Mouse (Mus musculus): ENCODE results near the gene Cdkl4. TPM values are rescaled to one million over a fixed set of nuclear protein-coding genes. Genes with fewer than 3 reads are reported as not detected.

Gene Cdkl4
- 3.6 and 4.8 TPM in 2 replicates for polyA plus RNA-seq (2014; fragmentation: Nextera tagmentation; extraction: Ambion mirVana)

DNA sequence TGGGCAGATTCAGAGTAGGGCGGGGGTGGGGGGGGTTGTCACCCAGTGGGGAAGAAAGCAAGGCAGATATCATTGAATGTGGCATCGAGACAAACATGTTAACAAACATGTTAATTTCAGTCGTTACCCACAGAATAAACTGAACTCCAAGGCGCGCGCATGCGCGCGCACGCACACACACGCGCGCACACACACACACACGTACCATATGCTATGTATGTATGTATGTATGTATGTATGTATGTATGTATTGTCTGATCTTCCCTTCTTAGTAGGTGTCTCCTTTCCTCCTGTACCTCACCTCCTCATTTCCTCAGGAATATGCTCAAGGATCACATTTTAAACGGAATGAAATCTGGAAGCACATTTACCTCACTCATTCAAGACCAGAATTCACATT is at the start of gene Cdkl4:
Gene Cdkl4, minus strand, starts transcription at position 175 of the 400 bp plus-strand sequence.
- Histone ChIP-seq H3K36me3 (ENCODE audit: control insufficient read depth, insufficient read depth, low read length) (peaks cover 21% of the 10 kb centered on the region), H3K27ac (ENCODE audit: low read depth, low read length) (peak within 1 kb of the TSS; percentile 27; the same call in 1 of the 2 replicates), H3K4me2 (ENCODE audit: low read length) (peak within 1 kb of the TSS; percentile 91), H3K9ac (ENCODE audit: low read length) (peak within 1 kb of the TSS; percentile 72), H3K27me3 (replicated peaks; ENCODE audit: control insufficient read depth, insufficient read depth, low read length) (no peaks in the 10 kb centered on the region), H3K9me3 (replicated peaks; ENCODE audit: control insufficient read depth, low read length) (no peaks in the 10 kb centered on the region), H3K4me3 (ENCODE audit: low read depth, low read length) (peak within 1 kb of the TSS; percentile 40), H3K4me1 (ENCODE audit: control insufficient read depth, insufficient read depth, low read length) (0 out of 2 replicates have a peak, but pooled peaks cover 11% of the 10 kb centered on the region)
- DNase-seq (ENCODE audit: low spot score) (no peak), ATAC-seq (peak; percentile 54)
- 68% methylated on average over 15 of the region's 15 CpGs for WGBS

DNA sequence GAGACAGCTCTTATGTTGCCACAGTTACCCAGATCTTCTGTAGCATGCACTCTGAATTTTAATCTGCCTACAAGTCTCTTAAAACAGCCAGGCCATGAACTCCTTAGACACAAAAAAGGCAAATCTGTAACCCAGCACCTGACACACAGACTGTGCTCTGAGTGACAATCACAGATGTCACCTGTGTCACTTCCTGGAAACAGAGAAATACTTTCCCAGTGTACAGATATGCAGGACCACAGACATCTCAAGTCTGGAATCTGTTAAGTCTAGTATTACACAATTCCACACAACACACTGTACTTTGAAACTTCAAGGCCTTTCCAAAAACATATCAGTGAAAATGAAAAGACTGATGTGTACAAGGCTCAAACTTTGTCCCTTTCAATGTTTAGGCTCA is 47.4 kb upstream of the Cdkl4 start:
- ATAC-seq (no peak), DNase-seq (ENCODE audit: low spot score) (no peak)
- Histone ChIP-seq H3K27ac (ENCODE audit: low read depth, low read length) (no peak overlapping the region), H3K4me3 (ENCODE audit: low read depth, low read length) (no peak overlapping the region), H3K9ac (ENCODE audit: low read length) (no peak overlapping the region), H3K27me3 (replicated peaks; ENCODE audit: control insufficient read depth, insufficient read depth, low read length) (no peaks in the 10 kb centered on the region), H3K36me3 (ENCODE audit: control insufficient read depth, insufficient read depth, low read length) (peaks cover 9% of the 10 kb centered on the region; the same call in 1 of the 2 replicates), H3K9me3 (replicated peaks; ENCODE audit: control insufficient read depth, low read length) (no peaks in the 10 kb centered on the region), H3K4me1 (ENCODE audit: control insufficient read depth, insufficient read depth, low read length) (no peaks in the 10 kb centered on the region), H3K4me2 (ENCODE audit: low read length) (no peak overlapping the region)

DNA sequence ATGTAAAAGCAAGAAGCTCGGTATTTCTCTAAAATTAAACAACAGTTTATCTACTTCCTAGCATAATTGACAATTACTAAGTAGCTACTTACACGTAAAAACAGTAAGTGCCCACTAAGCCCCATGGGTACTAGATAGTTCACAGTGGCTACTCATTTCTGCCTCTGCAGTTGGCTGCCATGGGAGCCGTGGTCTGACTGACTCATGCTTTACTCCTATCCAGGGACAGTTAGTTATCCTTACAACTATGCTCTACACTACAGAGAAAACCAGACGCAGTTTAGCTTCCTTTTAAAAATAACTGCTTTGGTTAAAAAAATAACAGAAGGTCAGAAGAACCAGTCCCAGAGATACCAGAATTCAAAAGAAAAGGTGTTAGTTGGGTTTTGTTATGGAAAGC is 44.1 kb upstream of the Cdkl4 start:
- Histone ChIP-seq H3K9me3 (replicated peaks; ENCODE audit: control insufficient read depth, low read length) (no peaks in the 10 kb centered on the region), H3K4me3 (ENCODE audit: low read depth, low read length) (no peak overlapping the region), H3K4me2 (ENCODE audit: low read length) (no peak overlapping the region), H3K4me1 (ENCODE audit: control insufficient read depth, insufficient read depth, low read length) (no peaks in the 10 kb centered on the region), H3K36me3 (ENCODE audit: control insufficient read depth, insufficient read depth, low read length) (peaks cover 17% of the 10 kb centered on the region; the same call in 1 of the 2 replicates), H3K27ac (ENCODE audit: low read depth, low read length) (no peak overlapping the region), H3K9ac (ENCODE audit: low read length) (no peak overlapping the region), H3K27me3 (replicated peaks; ENCODE audit: control insufficient read depth, insufficient read depth, low read length) (no peaks in the 10 kb centered on the region)
- WGBS = 90% methylated on average over 4 of the region's 4 CpGs
- no peak for DNase-seq (ENCODE audit: low spot score)
- ATAC-seq = no peak

DNA sequence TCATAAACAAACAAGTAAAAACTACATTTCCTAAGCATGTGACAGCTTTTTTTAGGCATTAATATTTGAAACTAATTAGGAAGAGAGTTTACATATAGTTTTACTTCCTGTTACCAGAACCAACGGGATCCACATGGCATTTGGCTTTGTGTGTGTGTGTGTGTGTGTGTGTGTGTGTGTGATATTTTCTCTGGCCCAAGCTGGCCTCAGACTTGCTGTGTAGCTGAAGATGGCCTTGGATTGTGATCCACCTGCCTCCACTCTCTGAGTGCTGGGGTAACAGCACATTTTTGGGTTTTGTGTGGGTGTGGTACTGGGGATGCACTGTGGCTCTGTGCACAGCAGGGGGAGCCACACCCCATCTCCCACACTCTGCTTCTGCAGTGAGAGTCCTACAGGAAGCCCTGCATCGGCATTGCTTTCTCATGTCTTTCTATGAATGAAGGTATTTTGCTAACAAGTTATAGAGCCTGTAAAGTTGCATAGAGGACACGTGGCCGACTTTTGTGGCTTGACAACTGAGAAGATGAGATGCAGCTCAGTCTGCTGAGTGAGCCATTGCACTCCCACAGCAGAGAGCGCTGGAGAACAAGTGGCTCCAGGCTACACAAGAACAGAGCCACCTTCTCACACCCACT is 43.3 kb upstream of the Cdkl4 start:
- ATAC-seq (peak; percentile 85), DNase-seq (ENCODE audit: low spot score) (peak; percentile 76)
- H3K36me3 ChIP-seq (ENCODE audit: control insufficient read depth, insufficient read depth, low read length) = peaks cover 16% of the 10 kb centered on the region; the same call in 1 of the 2 replicates
- H3K27me3 ChIP-seq (replicated peaks; ENCODE audit: control insufficient read depth, insufficient read depth, low read length) = no peaks in the 10 kb centered on the region
- 0 out of 2 replicates have a peak overlapping the region, but pooled peaks have one; percentile 2 for H3K27ac ChIP-seq (ENCODE audit: low read depth, low read length)
- no peak overlapping the region for H3K4me3 ChIP-seq (ENCODE audit: low read depth, low read length)
- H3K4me1 ChIP-seq (ENCODE audit: control insufficient read depth, insufficient read depth, low read length) = no peaks in the 10 kb centered on the region
- H3K9me3 ChIP-seq (replicated peaks; ENCODE audit: control insufficient read depth, low read length) = no peaks in the 10 kb centered on the region
- no peak overlapping the region for H3K9ac ChIP-seq (ENCODE audit: low read length)
- H3K4me2 ChIP-seq (ENCODE audit: low read length) = no peak overlapping the region
- 62% methylated on average over 5 of the region's 5 CpGs for WGBS

DNA sequence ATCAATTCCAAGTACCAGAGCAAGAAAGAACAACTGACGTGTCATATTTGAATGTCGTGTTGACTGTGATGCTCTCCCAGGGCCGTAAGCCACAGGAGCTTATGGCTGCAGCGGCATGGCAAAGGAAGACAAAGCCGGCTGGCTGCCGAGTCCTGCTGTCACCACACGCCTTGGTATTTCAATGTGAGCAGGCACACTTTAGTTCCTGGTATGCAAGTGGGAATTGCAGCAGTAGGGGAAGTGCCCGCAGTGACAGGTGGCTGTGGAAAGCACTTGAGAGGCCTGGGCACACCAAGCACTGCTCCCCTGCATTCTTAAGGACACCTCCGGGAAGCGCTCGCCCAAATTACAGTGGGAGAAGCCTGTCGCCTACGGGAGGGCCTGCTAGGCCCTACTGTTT is 41.9 kb upstream of the Cdkl4 start:
- no peaks in the 10 kb centered on the region for H3K27me3 ChIP-seq (replicated peaks; ENCODE audit: control insufficient read depth, insufficient read depth, low read length)
- no peak overlapping the region for H3K4me2 ChIP-seq (ENCODE audit: low read length)
- DNase-seq (ENCODE audit: low spot score) (peak; percentile 17), ATAC-seq (no peak)
- H3K36me3 ChIP-seq (ENCODE audit: control insufficient read depth, insufficient read depth, low read length) = peaks cover 25% of the 10 kb centered on the region
- H3K9me3 ChIP-seq (replicated peaks; ENCODE audit: control insufficient read depth, low read length) = no peaks in the 10 kb centered on the region
- H3K9ac ChIP-seq (ENCODE audit: low read length) = no peak overlapping the region
- 82% methylated on average over 13 of the region's 13 CpGs for WGBS
- no peak overlapping the region for H3K27ac ChIP-seq (ENCODE audit: low read depth, low read length)
- no peak overlapping the region for H3K4me3 ChIP-seq (ENCODE audit: low read depth, low read length)
- no peaks in the 10 kb centered on the region for H3K4me1 ChIP-seq (ENCODE audit: control insufficient read depth, insufficient read depth, low read length)

- H3K9ac ChIP-seq (ENCODE audit: low read length) = no peak overlapping the region
- peaks cover 29% of the 10 kb centered on the region for H3K36me3 ChIP-seq (ENCODE audit: control insufficient read depth, insufficient read depth, low read length)
- no peak overlapping the region for H3K4me3 ChIP-seq (ENCODE audit: low read depth, low read length)
- H3K27me3 ChIP-seq (replicated peaks; ENCODE audit: control insufficient read depth, insufficient read depth, low read length) = no peaks in the 10 kb centered on the region
- no peak for ATAC-seq
- H3K4me1 ChIP-seq (ENCODE audit: control insufficient read depth, insufficient read depth, low read length) = no peaks in the 10 kb centered on the region
- H3K27ac ChIP-seq (ENCODE audit: low read depth, low read length) = no peak overlapping the region
- no peak overlapping the region for H3K4me2 ChIP-seq (ENCODE audit: low read length)
- WGBS = 80% methylated on average over 5 of the region's 5 CpGs
- no peak for DNase-seq (ENCODE audit: low spot score)
- no peaks in the 10 kb centered on the region for H3K9me3 ChIP-seq (replicated peaks; ENCODE audit: control insufficient read depth, low read length)
These were observed 41.3 kb upstream of the Cdkl4 start for GRCm38 (mm10) chr17:80618890-80619289.

DNA sequence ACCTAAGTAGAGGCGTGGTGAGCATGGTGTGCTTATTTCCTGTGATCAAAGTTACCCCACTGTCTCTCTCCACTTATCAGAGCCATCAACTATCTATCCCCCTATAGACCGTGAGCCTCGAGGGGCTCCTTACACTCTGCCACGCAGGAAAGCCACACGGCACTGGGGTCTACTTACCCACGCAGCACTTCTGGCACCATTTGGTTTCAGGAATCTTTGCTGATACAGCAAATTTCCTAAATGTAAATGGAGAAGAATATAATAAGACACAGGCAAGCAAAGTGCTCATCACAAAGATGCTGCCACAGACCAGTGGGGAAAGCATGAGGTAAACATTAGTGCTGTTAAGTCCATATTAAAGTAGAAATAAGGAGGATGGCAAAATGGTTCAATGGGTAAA is 26.2 kb upstream of the Cdkl4 start:
- no peak overlapping the region for H3K9ac ChIP-seq (ENCODE audit: low read length)
- H3K4me3 ChIP-seq (ENCODE audit: low read depth, low read length) = no peak overlapping the region
- 0 out of 2 replicates have a peak, but pooled peaks cover 2% of the 10 kb centered on the region for H3K9me3 ChIP-seq (replicated peaks; ENCODE audit: control insufficient read depth, low read length)
- no peaks in the 10 kb centered on the region for H3K27me3 ChIP-seq (replicated peaks; ENCODE audit: control insufficient read depth, insufficient read depth, low read length)
- H3K27ac ChIP-seq (ENCODE audit: low read depth, low read length) = no peak overlapping the region
- no peaks in the 10 kb centered on the region for H3K4me1 ChIP-seq (ENCODE audit: control insufficient read depth, insufficient read depth, low read length)
- ATAC-seq (no peak), DNase-seq (ENCODE audit: low spot score) (no peak)
- no peak overlapping the region for H3K4me2 ChIP-seq (ENCODE audit: low read length)
- 93% methylated on average over 6 of the region's 6 CpGs for WGBS
- peaks cover 85% of the 10 kb centered on the region for H3K36me3 ChIP-seq (ENCODE audit: control insufficient read depth, insufficient read depth, low read length)

- Histone ChIP-seq H3K9ac (ENCODE audit: low read length) (no peak overlapping the region), H3K9me3 (replicated peaks; ENCODE audit: control insufficient read depth, low read length) (no peaks in the 10 kb centered on the region), H3K4me3 (ENCODE audit: low read depth, low read length) (no peak overlapping the region), H3K4me2 (ENCODE audit: low read length) (no peak overlapping the region), H3K36me3 (ENCODE audit: control insufficient read depth, insufficient read depth, low read length) (peaks cover 81% of the 10 kb centered on the region), H3K4me1 (ENCODE audit: control insufficient read depth, insufficient read depth, low read length) (no peaks in the 10 kb centered on the region), H3K27me3 (replicated peaks; ENCODE audit: control insufficient read depth, insufficient read depth, low read length) (no peaks in the 10 kb centered on the region), H3K27ac (ENCODE audit: low read depth, low read length) (no peak overlapping the region)
- DNase-seq (ENCODE audit: low spot score) = no peak
- ATAC-seq = no peak
- WGBS = 93% methylated on average over 19 of the region's 19 CpGs
These were observed 25.5 kb upstream of the Cdkl4 start for GRCm38 (mm10) chr17:80603079-80603625.

DNA sequence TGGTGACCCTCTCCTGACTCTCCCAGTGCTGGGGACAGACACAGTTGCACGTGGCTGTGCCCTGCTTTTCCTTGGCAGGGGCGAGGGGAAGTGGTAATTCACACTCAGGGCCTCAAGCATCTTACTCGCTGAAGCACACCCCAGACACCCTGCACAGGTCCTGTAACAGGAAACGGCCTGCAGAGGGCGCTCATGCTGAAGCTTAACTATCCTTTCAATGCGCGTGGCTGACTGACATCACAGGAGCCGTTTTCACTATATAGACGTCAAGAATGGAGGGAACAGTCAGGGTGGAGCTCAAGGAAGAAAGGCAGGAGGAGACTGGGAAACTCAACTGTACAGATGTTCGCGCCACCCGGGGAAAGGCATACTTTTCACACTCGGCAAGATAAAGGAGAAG is 23.8 kb upstream of the Cdkl4 start:
- ATAC-seq = peak; percentile 63; the same call in 1 of the 2 replicates

More for the DNA sequence above, 23.8 kb upstream of the Cdkl4 start:
- Histone ChIP-seq H3K27ac (ENCODE audit: low read depth, low read length) (no peak overlapping the region), H3K9me3 (replicated peaks; ENCODE audit: control insufficient read depth, low read length) (no peaks in the 10 kb centered on the region), H3K4me1 (ENCODE audit: control insufficient read depth, insufficient read depth, low read length) (no peaks in the 10 kb centered on the region), H3K4me3 (ENCODE audit: low read depth, low read length) (no peak overlapping the region), H3K27me3 (replicated peaks; ENCODE audit: control insufficient read depth, insufficient read depth, low read length) (no peaks in the 10 kb centered on the region), H3K4me2 (ENCODE audit: low read length) (no peak overlapping the region), H3K36me3 (ENCODE audit: control insufficient read depth, insufficient read depth, low read length) (peaks cover 83% of the 10 kb centered on the region), H3K9ac (ENCODE audit: low read length) (no peak overlapping the region)
- 60% methylated on average over 13 of the region's 13 CpGs for WGBS
- peak; percentile 70 for DNase-seq (ENCODE audit: low spot score)
